Mouse (Mus musculus) neutrophil, adult 83 days (primary cell): Measurements from ENCODE around the gene Rara. TPM values are rescaled to one million over a fixed set of nuclear protein-coding genes. Genes with fewer than 3 reads are reported as not detected.

Experiments used
- total RNA-seq, 2 experiments: library from RNA; stranded (reverse); gene quantifications; one replicate each; pipeline ENCODE4 v1.2.4; 2023

Gene Rara
- total RNA-seq = 100 to 1,000 TPM; 105 to 125 TPM

DNA sequence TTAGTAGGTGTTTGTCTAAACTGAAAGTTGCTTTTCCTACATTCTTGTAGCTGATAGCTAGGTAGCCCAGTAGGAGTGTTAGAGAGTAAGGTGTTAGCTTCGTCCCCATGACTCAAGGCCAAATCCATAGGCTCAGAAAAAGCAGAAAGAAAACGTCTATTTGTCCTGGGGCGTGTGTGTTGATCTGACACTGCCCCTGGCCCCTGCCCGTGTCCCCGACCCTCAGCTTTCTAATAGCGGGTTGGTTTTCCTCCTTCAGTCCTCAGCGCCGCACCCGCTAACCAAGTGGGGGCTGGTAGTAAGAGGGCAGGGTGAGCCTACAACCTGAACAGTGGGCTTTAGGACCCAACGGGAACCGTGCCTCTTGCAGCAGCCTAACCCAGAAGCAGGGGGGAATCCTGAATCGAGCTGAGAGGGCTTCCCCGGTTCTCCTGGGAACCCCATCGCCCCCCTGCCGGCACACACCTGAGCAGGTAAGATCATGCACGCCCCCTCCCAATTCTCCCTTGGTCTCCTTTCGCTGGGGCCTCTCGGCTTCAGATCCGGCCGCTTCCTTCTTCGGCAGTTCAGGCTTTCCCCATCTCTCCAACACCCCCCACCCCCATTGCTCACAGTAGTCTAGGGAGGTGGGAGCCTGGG is at the start of gene Rara:
Gene Rara, plus strand, starts transcription at position 381 of the 639 bp plus-strand sequence.

DNA sequence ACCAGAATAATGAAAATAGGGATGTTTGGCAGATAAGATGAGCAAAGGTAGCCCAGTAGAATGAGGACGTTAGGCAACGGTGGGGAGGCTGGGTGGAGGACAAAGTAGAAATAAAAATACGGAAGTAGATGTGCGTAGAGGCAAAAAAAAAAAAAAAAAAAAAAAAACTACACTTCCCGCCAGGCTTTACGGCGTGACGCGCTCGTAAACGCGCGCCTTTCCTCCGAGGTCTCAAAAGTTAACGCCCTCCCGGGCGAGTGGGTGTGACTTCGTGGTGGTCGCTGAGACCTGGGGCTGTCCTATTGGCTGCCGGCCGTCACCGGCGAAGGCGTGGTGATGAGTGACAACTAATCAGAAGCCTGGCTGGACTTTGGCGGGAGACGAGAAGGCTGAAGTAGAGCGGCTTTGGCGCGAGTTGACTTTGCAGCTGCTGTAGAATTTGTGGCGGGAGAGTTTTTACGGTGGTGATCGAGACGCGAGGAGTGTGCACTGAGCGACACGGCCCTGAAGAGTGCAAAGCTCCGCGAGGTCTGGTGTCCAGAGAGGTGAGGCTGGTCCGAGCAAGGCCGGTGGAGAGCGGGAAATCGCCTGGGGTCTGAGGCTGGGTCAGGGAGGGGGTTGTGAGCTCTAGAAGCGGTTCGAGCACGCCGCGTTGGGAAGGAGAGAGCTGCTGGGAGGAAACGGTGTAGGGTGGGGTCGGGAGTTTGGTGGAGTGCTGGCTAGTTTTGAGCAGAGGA is 20.0 kb upstream of the Rara start, which contains the start of gene Cdc6:
Gene Cdc6, plus strand, starts transcription at position 365 of the 737 bp plus-strand sequence.

DNA sequence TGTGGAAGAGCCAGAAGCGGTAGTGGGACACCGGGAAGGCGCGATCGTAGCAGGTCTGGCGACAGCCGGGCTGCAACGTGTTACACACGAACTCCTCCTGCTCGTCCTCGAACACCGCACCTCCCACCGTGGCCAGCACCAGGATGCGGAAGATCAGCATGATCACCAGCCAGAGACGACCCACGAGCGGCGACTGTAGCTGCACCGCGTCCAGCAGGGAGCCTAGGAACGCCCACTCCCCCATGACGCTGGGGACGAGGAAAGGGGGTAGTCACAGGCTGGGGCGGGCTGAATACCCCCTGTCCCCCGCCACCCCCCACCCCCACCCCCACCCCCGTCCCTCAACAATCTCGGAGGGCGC is 55.1 kb downstream of the Rara start, which contains the start of gene Gjd3:
Gene Gjd3, minus strand, starts transcription at position 244 of the 361 bp plus-strand sequence.

DNA sequence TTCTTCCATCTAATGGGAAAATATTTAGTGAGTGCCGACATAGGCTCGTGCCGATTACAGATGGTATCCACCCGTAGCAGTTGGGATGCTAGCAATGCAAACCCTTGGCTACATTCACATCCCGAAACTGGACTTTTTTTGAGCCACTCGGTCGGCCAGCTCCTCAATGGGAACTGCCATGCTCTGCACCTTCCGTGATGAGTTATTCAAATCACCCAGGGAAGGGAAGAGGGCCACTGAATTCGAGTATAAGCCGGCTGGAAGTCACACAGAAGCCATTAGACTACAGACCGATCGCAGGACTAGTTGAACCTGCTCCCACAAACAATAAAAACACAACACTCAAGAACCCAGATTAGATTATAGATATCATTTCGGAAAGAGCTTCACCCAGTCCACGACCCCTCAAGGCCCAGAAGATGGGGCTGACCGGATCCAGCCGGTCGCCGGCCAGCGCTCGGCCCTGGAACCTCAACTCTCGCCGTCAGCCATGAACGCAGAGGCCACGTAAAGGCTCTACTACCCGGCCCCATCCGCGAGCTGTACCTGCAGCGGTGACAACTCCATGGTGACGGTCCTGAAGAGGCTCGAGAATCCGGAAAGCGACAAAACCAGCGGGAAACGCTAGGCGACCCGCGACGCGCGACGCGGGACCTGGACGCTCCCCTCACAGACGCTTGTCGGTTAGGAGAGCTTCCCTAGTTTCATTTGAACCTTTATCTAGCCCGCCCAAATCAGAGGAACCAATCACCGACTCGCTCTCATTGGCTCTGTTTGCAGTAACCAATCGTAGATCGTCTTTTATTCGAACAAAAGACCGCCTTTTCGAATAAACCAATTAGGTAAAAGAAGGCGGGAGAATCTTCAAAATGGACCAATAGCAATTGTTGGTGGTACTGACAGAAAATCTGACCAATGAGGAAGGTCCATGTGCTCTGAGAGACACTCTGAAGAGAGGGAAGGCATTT is 96.2 kb downstream of the Rara start, which contains the start of gene Top2a:
Gene Top2a, minus strand, starts transcription at position 690 of the 968 bp plus-strand sequence.

Other genes with a start within 250 kb of the Rara start
- gene Psmd3, start 245.3 kb upstream of the Rara start, total RNA-seq = 10 to 100 TPM; 46.3 to 52.0 TPM
- under 1 TPM in 1 of 2 experiments, not detected in 1; 0.33 TPM for gene Csf3, start 226.6 kb upstream of the Rara start, total RNA-seq
- gene Med24, start 198.4 kb upstream of the Rara start, total RNA-seq = 10 to 100 TPM; 39.0 to 54.0 TPM
- 10 to 100 TPM; 24.3 to 28.2 TPM for gene Thra, start 187.2 kb upstream of the Rara start, total RNA-seq
- gene Nr1d1, start 152.5 kb upstream of the Rara start, total RNA-seq = 1 to 10 TPM in 1 of 2 experiments, under 1 TPM in 1; 0.68 to 1.1 TPM
- 100 to 1,000 TPM; 193 to 195 TPM for gene Msl1, start 132.3 kb upstream of the Rara start, total RNA-seq
- gene Casc3, start 122.9 kb upstream of the Rara start, total RNA-seq = 10 to 100 TPM; 50.6 to 51.9 TPM
- under 1 TPM; 0.11 to 0.53 TPM for gene Rapgefl1, start 91.0 kb upstream of the Rara start, total RNA-seq
- 10 to 100 TPM; 26.3 to 31.6 TPM for gene Wipf2, start 64.2 kb upstream of the Rara start, total RNA-seq
- gene Cdc6, start 20.0 kb upstream of the Rara start, total RNA-seq = 10 to 100 TPM; 26.4 to 33.3 TPM
- gene Gjd3, start 55.2 kb downstream of the Rara start, total RNA-seq = not detected
- 100 to 1,000 TPM; 283 to 298 TPM for gene Top2a, start 96.4 kb downstream of the Rara start, total RNA-seq
- 10 to 100 TPM; 46.1 to 52.4 TPM for gene Igfbp4, start 113.4 kb downstream of the Rara start, total RNA-seq
- 1 to 10 TPM; 3.1 to 5.6 TPM for gene Tns4, start 161.5 kb downstream of the Rara start, total RNA-seq
- gene Ccr7, start 227.3 kb downstream of the Rara start, total RNA-seq = under 1 TPM; 0.57 to 0.79 TPM